Mouse (Mus musculus): Measurements from ENCODE around the gene Lrrc38.

- TF ChIP-seq EP300 (IDR thresholded peaks at IDR 0.05; ENCODE audit: low read depth in 1 of 2, low read length in 2 of 2) = no peak
- TF ChIP-seq CHD2 (IDR thresholded peaks at IDR 0.05; ENCODE audit: low read length) = no peak
- TF ChIP-seq CTCF (IDR thresholded peaks at IDR 0.05 in 2 of 3, conservative IDR thresholded peaks at IDR 0.05 in 1 of 3; ENCODE audit: control insufficient read depth in 1 of 3, insufficient read depth in 1 of 3, low read depth in 2 of 3, low read length in 3 of 3, poor library complexity in 1 of 3, severe bottlenecking in 1 of 3) = no peak
- TF ChIP-seq MAFK (IDR thresholded peaks at IDR 0.05; ENCODE audit: borderline replicate concordance, low read depth, low read length) = no peak
- TF ChIP-seq CHD1 (IDR thresholded peaks at IDR 0.05; ENCODE audit: low read depth, low read length) = no peak
- TF ChIP-seq ETS1 (IDR thresholded peaks at IDR 0.05; ENCODE audit: low read depth, low read length) = no peak
- no peak for TF ChIP-seq ZNF384 (IDR thresholded peaks at IDR 0.05; ENCODE audit: low read depth, low read length)
- TF ChIP-seq MEF2A (IDR thresholded peaks at IDR 0.05; ENCODE audit: extremely low read depth, insufficient replicate concordance, low read depth, low read length, poor library complexity, severe bottlenecking) = no peak
Measured at GRCm38 (mm10) chr4:143352301-143352700, 2.7 kb downstream of the Lrrc38 start.

All from MEL (cell line).